Mouse (Mus musculus): ENCODE measurements around the gene Galntl6. TPM values are rescaled to one million over a fixed set of nuclear protein-coding genes. Genes with fewer than 3 reads are reported as not detected.

Gene Galntl6
- total and polyA plus RNA-seq, 3 experiments, result not detected

DNA sequence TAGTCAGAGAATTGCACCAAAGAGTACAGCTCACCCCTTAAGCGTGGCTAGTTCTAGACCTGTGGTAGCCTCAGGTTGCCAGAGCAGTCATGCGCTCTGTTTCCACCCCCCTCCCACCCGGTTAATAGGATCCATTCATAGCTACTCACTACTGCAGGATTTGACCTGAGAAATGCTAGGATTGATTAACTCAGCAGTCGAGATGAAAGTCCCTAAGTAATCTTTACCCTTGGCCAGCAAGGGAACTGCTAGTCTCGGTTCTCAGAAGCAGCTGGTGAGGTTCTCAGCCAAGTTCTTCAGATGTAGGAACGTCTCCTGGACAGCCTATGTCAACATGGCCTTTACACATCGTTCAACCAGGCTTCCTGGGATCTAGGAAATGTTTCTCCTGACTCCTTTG is 1135.7 kb downstream of the Galntl6 start:
- Histone ChIP-seq H3K9ac (ENCODE audit: insufficient read depth, low read depth) (no peak overlapping the region), H3K4me2 (ENCODE audit: insufficient read depth, low read depth, poor library complexity, severe bottlenecking) (no peak overlapping the region), H3K4me1 (ENCODE audit: control insufficient read depth in 1 of 2, insufficient read depth in 2 of 2) (no peaks in the 10 kb centered on the region), H3K79me2 (replicated peaks; ENCODE audit: control insufficient read depth, extremely low read depth, insufficient read depth, poor library complexity, severe bottlenecking) (no peaks in the 10 kb centered on the region), H3K27me3 (replicated peaks) (no peaks in the 10 kb centered on the region), H3K9me3 (replicated peaks; ENCODE audit: low read length) (no peaks in the 10 kb centered on the region), H3K36me3 (replicated peaks in 1 of 2; ENCODE audit: control insufficient read depth in 1 of 2, insufficient read depth in 1 of 2, low read length in 1 of 2) (no peaks in the 10 kb centered on the region), H3K4me3 (replicated peaks in 1 of 3; ENCODE audit: low read depth in 2 of 3, low read length in 2 of 3, poor library complexity in 1 of 3) (no peak overlapping the region), H3K27ac (ENCODE audit: insufficient read depth, low read depth) (no peak overlapping the region)
- TF ChIP-seq GABPA (IDR thresholded peaks at IDR 0.05; ENCODE audit: insufficient replicate concordance, low read depth, low read length) (no peak), RCOR1 (conservative IDR thresholded peaks at IDR 0.05; ENCODE audit: low read depth, low read length) (no peak), POLR2A (IDR thresholded peaks at IDR 0.05; ENCODE audit: low read depth, low read length) (no peak), USF1 (IDR thresholded peaks at IDR 0.05; ENCODE audit: low read depth, low read length) (no peak)
- DNase-seq (ENCODE audit: extremely low read depth), result no peak
- dilution Hi-C loops (cut with MboI; ENCODE audit: extremely low pct_ligation_motif_present, extremely low pct_unique_long_range_greater_than_20kb, low sequenced_read_pairs) (no loop called here), in situ Hi-C loops (cut with MboI; ENCODE audit: low pct_ligation_motif_present, low pct_unique_long_range_greater_than_20kb, low sequenced_read_pairs) (no loop called here)

- Histone ChIP-seq H3K79me2 (replicated peaks; ENCODE audit: control insufficient read depth, extremely low read depth, insufficient read depth, poor library complexity, severe bottlenecking) (no peaks in the 10 kb centered on the region), H3K27ac (ENCODE audit: insufficient read depth, low read depth) (no peak overlapping the region), H3K36me3 (replicated peaks in 1 of 2; ENCODE audit: control insufficient read depth in 1 of 2, insufficient read depth in 1 of 2, low read length in 1 of 2) (no peaks in the 10 kb centered on the region), H3K4me3 (replicated peaks in 1 of 3; ENCODE audit: low read depth in 2 of 3, low read length in 2 of 3, poor library complexity in 1 of 3) (no peak overlapping the region), H3K9ac (ENCODE audit: insufficient read depth, low read depth) (no peak overlapping the region), H3K9me3 (replicated peaks; ENCODE audit: low read length) (no peaks in the 10 kb centered on the region), H3K4me1 (ENCODE audit: control insufficient read depth in 1 of 2, insufficient read depth in 2 of 2) (no peaks in the 10 kb centered on the region), H3K4me2 (ENCODE audit: insufficient read depth, low read depth, poor library complexity, severe bottlenecking) (no peak overlapping the region), H3K27me3 (replicated peaks) (no peaks in the 10 kb centered on the region)
- no peak for DNase-seq (ENCODE audit: extremely low read depth)
- no peak for TF ChIP-seq NRF1 (IDR thresholded peaks at IDR 0.05; ENCODE audit: low read depth, low read length)
- no peak for TF ChIP-seq USF2 (conservative IDR thresholded peaks at IDR 0.05; ENCODE audit: low read depth, low read length)
- TF ChIP-seq SMC3 (IDR thresholded peaks at IDR 0.05; ENCODE audit: low read depth, low read length), result no peak
- TF ChIP-seq SIN3A (IDR thresholded peaks at IDR 0.05; ENCODE audit: low read length), result no peak
- no peak for TF ChIP-seq JUN (IDR thresholded peaks at IDR 0.05; ENCODE audit: insufficient read depth, low read depth, low read length)
- no peak for TF ChIP-seq PAX5 (IDR thresholded peaks at IDR 0.05; ENCODE audit: low read length)
- no peak for TF ChIP-seq GABPA (IDR thresholded peaks at IDR 0.05; ENCODE audit: insufficient replicate concordance, low read depth, low read length)
- no peak for TF ChIP-seq MEF2A (IDR thresholded peaks at IDR 0.05; ENCODE audit: borderline replicate concordance, low read depth, low read length)
- in situ Hi-C loops (cut with MboI; ENCODE audit: low pct_ligation_motif_present, low pct_unique_long_range_greater_than_20kb, low sequenced_read_pairs) (no loop called here), dilution Hi-C loops (cut with MboI; ENCODE audit: extremely low pct_ligation_motif_present, extremely low pct_unique_long_range_greater_than_20kb, low sequenced_read_pairs) (no loop called here)
These were observed 1139.6 kb downstream of the Galntl6 start for GRCm38 (mm10) chr8:57772732-57773265.

- Histone ChIP-seq H3K27me3 (replicated peaks) (no peaks in the 10 kb centered on the region), H3K27ac (ENCODE audit: insufficient read depth, low read depth) (no peak overlapping the region), H3K4me1 (ENCODE audit: control insufficient read depth in 1 of 2, insufficient read depth in 2 of 2) (peaks cover 0 to 2% of the 10 kb centered on the region in 2 experiments; a peak in 1 of 4 replicates), H3K36me3 (replicated peaks in 1 of 2; ENCODE audit: control insufficient read depth in 1 of 2, insufficient read depth in 1 of 2, low read length in 1 of 2) (no peaks in the 10 kb centered on the region), H3K4me3 (replicated peaks in 1 of 3; ENCODE audit: low read depth in 2 of 3, low read length in 2 of 3, poor library complexity in 1 of 3) (no peak overlapping the region), H3K9ac (ENCODE audit: insufficient read depth, low read depth) (no peak overlapping the region), H3K79me2 (replicated peaks; ENCODE audit: control insufficient read depth, extremely low read depth, insufficient read depth, poor library complexity, severe bottlenecking) (no peaks in the 10 kb centered on the region), H3K9me3 (replicated peaks; ENCODE audit: low read length) (no peaks in the 10 kb centered on the region), H3K4me2 (ENCODE audit: insufficient read depth, low read depth, poor library complexity, severe bottlenecking) (no peak overlapping the region)
- in situ Hi-C loops (cut with MboI; ENCODE audit: low pct_ligation_motif_present, low pct_unique_long_range_greater_than_20kb, low sequenced_read_pairs) (no loop called here), dilution Hi-C loops (cut with MboI; ENCODE audit: extremely low pct_ligation_motif_present, extremely low pct_unique_long_range_greater_than_20kb, low sequenced_read_pairs) (no loop called here)
- DNase-seq (ENCODE audit: extremely low read depth), result no peak
- TF ChIP-seq RAD21 (IDR thresholded peaks at IDR 0.05; ENCODE audit: low read depth, low read length) (no peak), TBP (conservative IDR thresholded peaks at IDR 0.05; ENCODE audit: low read depth, low read length) (no peak), JUND (conservative IDR thresholded peaks at IDR 0.05; ENCODE audit: low read depth, low read length) (no peak), EP300 (IDR thresholded peaks at IDR 0.05; ENCODE audit: low read length) (no peak), ZKSCAN1 (IDR thresholded peaks at IDR 0.05; ENCODE audit: borderline replicate concordance, low read depth, low read length) (no peak), BHLHE40 (IDR thresholded peaks at IDR 0.05; ENCODE audit: low read depth, low read length) (no peak), USF1 (IDR thresholded peaks at IDR 0.05; ENCODE audit: low read depth, low read length) (no peak), GABPA (IDR thresholded peaks at IDR 0.05; ENCODE audit: insufficient replicate concordance, low read depth, low read length) (no peak), ETS1 (conservative IDR thresholded peaks at IDR 0.05; ENCODE audit: low read depth, low read length) (no peak), POLR2AphosphoS2 (IDR thresholded peaks at IDR 0.05; ENCODE audit: low read depth, low read length) (no peak), ZMIZ1 (IDR thresholded peaks at IDR 0.05; ENCODE audit: low read depth, low read length) (no peak), CTCF (conservative IDR thresholded peaks at IDR 0.05 in 1 of 2, IDR thresholded peaks at IDR 0.05 in 1 of 2; ENCODE audit: low read depth in 2 of 2, low read length in 2 of 2) (no peak), ZC3H11A (IDR thresholded peaks at IDR 0.05; ENCODE audit: low read depth, low read length) (no peak), IRF4 (IDR thresholded peaks at IDR 0.05; ENCODE audit: low read depth, low read length) (no peak), ELF1 (IDR thresholded peaks at IDR 0.05; ENCODE audit: low read depth, low read length) (no peak), PAX5 (IDR thresholded peaks at IDR 0.05; ENCODE audit: low read length) (no peak), ZNF384 (IDR thresholded peaks at IDR 0.05; ENCODE audit: low read depth, low read length) (no peak), MAFK (IDR thresholded peaks at IDR 0.05; ENCODE audit: insufficient replicate concordance, low read length) (no peak), CHD1 (IDR thresholded peaks at IDR 0.05; ENCODE audit: low read depth, low read length) (no peak)
These were observed 1144.9 kb downstream of the Galntl6 start for GRCm38 (mm10) chr8:57767541-57767940.

Measured in CH12.LX (cell line).